ENCODE assay signal across 7 mouse cellular contexts in genomic region chr11:35980411-35980917, GRCm38 (mm10). TPM values are rescaled to one million over a fixed set of nuclear protein-coding genes. Genes with fewer than 3 reads are reported as not detected.
DNase-seq lines count a peak whose midpoint lies in the region; ATAC-seq lines count a peak whose summit lies in the region.

TSS of gene Wwc1 (minus strand) at chr11:35980527.

- peak within 1 kb of the TSS; percentile 31 for H3K4me3 ChIP-seq in brown adipose tissue, adult 24 weeks (ENCODE audit: insufficient read depth, low read depth, low read length)
- peak within 1 kb of the TSS; percentile 56 for H3K4me3 ChIP-seq in limb, embryonic 11.5 days (ENCODE audit: low read depth, low read length)
- peak within 1 kb of the TSS; percentile 70 for H3K4me3 ChIP-seq in midbrain, embryonic 15.5 days

- H3K4me1 ChIP-seq in brown adipose tissue, adult 24 weeks (ENCODE audit: control insufficient read depth, insufficient read depth, insufficient read length, low read length), result no peaks in the 10 kb centered on the region
- peaks cover 7% of the 10 kb centered on the region for H3K4me1 ChIP-seq in limb, embryonic 11.5 days (ENCODE audit: control insufficient read depth, insufficient read depth, low read length)
- H3K4me1 ChIP-seq in midbrain, embryonic 15.5 days, result peaks cover 28% of the 10 kb centered on the region

- H3K27ac ChIP-seq in brown adipose tissue, adult 24 weeks (replicated peaks; ENCODE audit: low read depth, low read length), result no peak within 1 kb of the TSS
- no peak within 1 kb of the TSS; the same call in 1 of the 2 replicates for H3K27ac ChIP-seq in limb, embryonic 11.5 days (replicated peaks; ENCODE audit: low read depth, low read length)
- peak within 1 kb of the TSS; percentile 46; the same call in 1 of the 2 replicates for H3K27ac ChIP-seq in midbrain, embryonic 15.5 days

- peak within 1 kb of the TSS; percentile 94 for H3K4me2 ChIP-seq in limb, embryonic 11.5 days (ENCODE audit: low read depth, severe bottlenecking)
- peak within 1 kb of the TSS; percentile 73 for H3K4me2 ChIP-seq in midbrain, embryonic 15.5 days

- H3K36me3 ChIP-seq in limb, embryonic 11.5 days (ENCODE audit: control insufficient read depth, insufficient read depth, low read length), result no peaks in the 10 kb centered on the region
- H3K36me3 ChIP-seq in midbrain, embryonic 15.5 days (replicated peaks), result no peaks in the 10 kb centered on the region

- 1% methylated on average over 34 of the region's 47 CpGs for WGBS in limb, embryonic 11.5 days
- under 1% methylated on average over 47 of the region's 47 CpGs for WGBS in midbrain, embryonic 15.5 days

- peak within 1 kb of the TSS; percentile 63 for H3K9ac ChIP-seq in limb, embryonic 11.5 days (ENCODE audit: low read length)
- H3K9ac ChIP-seq in midbrain, embryonic 15.5 days, result peak within 1 kb of the TSS; percentile 77

- H3K9me3 ChIP-seq in limb, embryonic 11.5 days (ENCODE audit: control insufficient read depth, low read length), result no peaks in the 10 kb centered on the region
- H3K9me3 ChIP-seq in midbrain, embryonic 15.5 days, result no peaks in the 10 kb centered on the region

- peaks cover 26% of the 10 kb centered on the region for H3K27me3 ChIP-seq in limb, embryonic 11.5 days (ENCODE audit: control insufficient read depth, insufficient read depth, low read length)
- H3K27me3 ChIP-seq in midbrain, embryonic 15.5 days (replicated peaks), result 0 out of 2 replicates have a peak, but pooled peaks cover 3% of the 10 kb centered on the region

- peak; percentile 39 for ATAC-seq in frontal cortex, adult (ENCODE audit: low TSS enrichment)
- peak; percentile 72 for ATAC-seq in limb, embryonic 11.5 days (ENCODE audit: insufficient number of reproducible peaks, low FRiP score, low TSS enrichment, low read depth)
- peak; percentile 72 for ATAC-seq in midbrain, embryonic 15.5 days (replicated peaks)

- peak; percentile 84 for DNase-seq in R1 (ENCODE audit: low read depth, low spot score)
- peak; percentile 82 for DNase-seq in kidney, adult 11 months
- peak; percentile 76 for DNase-seq in limb, embryonic 11.5 days (ENCODE audit: low spot score)
- DNase-seq in testis, postnatal 10 days (ENCODE audit: low spot score), result peak; percentile 69

RNA-seq across cellular contexts. Expression of gene Wwc1, which starts in this region (rescaled TPM):
- not detected in 2 replicates for polyA plus RNA-seq in brown adipose tissue, adult 24 weeks (2012; ENCODE audit: insufficient read depth, insufficient read length, missing spikeins)
- 2.1 and 2.6 TPM in 2 replicates for polyA plus RNA-seq in limb, embryonic 11.5 days (2014; fragmentation: Nextera tagmentation; extraction: Ambion mirVana)
- 13.2 and 18.1 TPM in 2 replicates for polyA plus RNA-seq in midbrain, embryonic 15.5 days (2015; fragmentation: Nextera tagmentation; extraction: Ambion mirVana)
